Mouse (Mus musculus): ENCODE results near the gene Cyp2ab1. TPM values are rescaled to one million over a fixed set of nuclear protein-coding genes. Genes with fewer than 3 reads are reported as not detected.
"Not testable (repeated sequence)": the region's sequence is repeated elsewhere in the genome, so short reads cannot be mapped to it uniquely, and the experiment has no call there.

Cyp2ab1 gene
- polyA plus RNA-seq (2014; fragmentation: Nextera tagmentation; extraction: Ambion mirVana) = not detected in 2 replicates

DNA sequence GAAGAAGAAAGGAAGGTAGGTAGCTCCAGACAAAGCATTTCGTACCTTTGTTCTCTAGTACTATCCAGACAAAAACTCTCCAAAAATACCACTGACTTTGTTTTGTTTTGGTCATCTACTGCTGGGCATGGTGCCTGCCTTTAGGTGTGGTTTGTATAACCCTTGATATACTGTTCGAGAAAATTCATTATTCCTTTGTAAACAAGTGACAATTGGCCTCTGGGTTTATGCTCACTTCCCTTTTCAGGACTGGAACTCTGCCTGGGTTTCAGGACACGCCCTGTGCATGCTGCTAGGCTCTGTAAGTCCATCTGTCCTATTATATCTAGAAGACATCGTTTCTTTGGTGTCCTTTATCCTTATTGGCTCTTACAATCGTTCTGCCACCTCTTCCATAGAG, at the start of gene Cyp2ab1:
TSS of gene Cyp2ab1 (minus strand) at position 119 of the 400 bp plus-strand sequence.
- no peak within 1 kb of the TSS for H3K4me3 ChIP-seq (ENCODE audit: low read depth, low read length)
- H3K4me2 ChIP-seq = no peak within 1 kb of the TSS
- no peaks in the 10 kb centered on the region for H3K9me3 ChIP-seq (replicated peaks; ENCODE audit: control insufficient read depth, low read length)
- no peaks in the 10 kb centered on the region for H3K27me3 ChIP-seq (ENCODE audit: control insufficient read depth, insufficient read depth, low read length)
- no peaks in the 10 kb centered on the region for H3K36me3 ChIP-seq (ENCODE audit: control insufficient read depth, insufficient read depth, low read length)
- no peak for ATAC-seq (replicated peaks; ENCODE audit: insufficient number of reproducible peaks, low FRiP score, low TSS enrichment)
- H3K4me1 ChIP-seq (ENCODE audit: control insufficient read depth, insufficient read depth, low read length) = no peaks in the 10 kb centered on the region
- no peak within 1 kb of the TSS for H3K9ac ChIP-seq (ENCODE audit: low read depth, low read length)
- 67% methylated on average over 5 of the region's 5 CpGs for WGBS (ENCODE audit: insufficient replicate concordance)
- H3K27ac ChIP-seq (ENCODE audit: low read depth, low read length) = no peak within 1 kb of the TSS

DNA sequence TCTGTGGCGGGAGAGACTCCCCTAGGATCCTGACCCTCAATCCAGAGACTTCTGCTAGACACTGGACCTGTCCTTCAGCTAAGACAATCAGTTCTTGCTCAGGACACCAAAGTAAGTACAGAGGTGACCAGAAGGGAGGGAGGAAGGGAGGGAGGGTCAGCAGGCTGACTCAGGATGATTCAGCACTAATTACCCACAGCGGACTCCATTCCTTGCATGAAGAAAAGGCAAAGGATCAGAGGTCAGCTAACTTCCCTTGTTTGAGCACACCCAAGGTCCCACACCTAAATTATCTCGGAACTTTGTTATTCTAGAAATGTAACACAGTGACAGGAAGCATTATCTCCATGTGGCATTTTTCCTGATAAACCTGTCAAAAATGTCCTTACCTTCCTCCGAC, 46.5 kb upstream of the Cyp2ab1 start:
- peak overlapping the region; percentile 54 for H3K27ac ChIP-seq (ENCODE audit: low read depth, low read length)
- peak; percentile 78; the same call in 1 of the 2 replicates for ATAC-seq (replicated peaks; ENCODE audit: insufficient number of reproducible peaks, low FRiP score, low TSS enrichment)
- H3K36me3 ChIP-seq (ENCODE audit: control insufficient read depth, insufficient read depth, low read length) = peaks cover 17% of the 10 kb centered on the region
- H3K27me3 ChIP-seq (ENCODE audit: control insufficient read depth, insufficient read depth, low read length) = no peaks in the 10 kb centered on the region
- no peak overlapping the region for H3K4me2 ChIP-seq
- H3K9me3 ChIP-seq (replicated peaks; ENCODE audit: control insufficient read depth, low read length) = no peaks in the 10 kb centered on the region
- 35% methylated on average over 4 of the region's 4 CpGs for WGBS (ENCODE audit: insufficient replicate concordance)
- H3K9ac ChIP-seq (ENCODE audit: low read depth, low read length) = no peak overlapping the region
- peaks cover 3% of the 10 kb centered on the region; the same call in 1 of the 2 replicates for H3K4me1 ChIP-seq (ENCODE audit: control insufficient read depth, insufficient read depth, low read length)
- no peak overlapping the region for H3K4me3 ChIP-seq (ENCODE audit: low read depth, low read length)

DNA sequence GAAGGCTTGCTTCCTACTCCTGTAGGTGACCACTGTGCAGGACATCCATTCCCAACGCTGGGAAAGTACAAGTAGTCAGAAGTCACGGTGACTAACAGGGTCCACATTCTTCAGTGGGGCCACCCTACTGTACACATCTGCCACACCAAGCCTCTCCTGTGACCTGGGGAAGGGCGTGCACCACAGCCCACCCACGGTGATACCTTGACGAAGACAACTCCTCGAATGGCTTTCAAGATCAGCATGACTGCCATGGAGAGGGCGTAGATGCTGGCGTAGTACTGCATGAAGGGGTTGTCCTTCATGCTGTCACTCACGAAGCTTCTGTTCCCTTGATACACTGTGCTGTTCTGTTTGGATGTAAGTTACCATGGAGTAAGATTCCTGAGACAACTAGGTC, 43.0 kb upstream of the Cyp2ab1 start:
- WGBS (ENCODE audit: insufficient replicate concordance) = 88% methylated on average over 9 of the region's 9 CpGs
- H3K9ac ChIP-seq (ENCODE audit: low read depth, low read length) = no peak overlapping the region
- no peak for ATAC-seq (replicated peaks; ENCODE audit: insufficient number of reproducible peaks, low FRiP score, low TSS enrichment)

DNA sequence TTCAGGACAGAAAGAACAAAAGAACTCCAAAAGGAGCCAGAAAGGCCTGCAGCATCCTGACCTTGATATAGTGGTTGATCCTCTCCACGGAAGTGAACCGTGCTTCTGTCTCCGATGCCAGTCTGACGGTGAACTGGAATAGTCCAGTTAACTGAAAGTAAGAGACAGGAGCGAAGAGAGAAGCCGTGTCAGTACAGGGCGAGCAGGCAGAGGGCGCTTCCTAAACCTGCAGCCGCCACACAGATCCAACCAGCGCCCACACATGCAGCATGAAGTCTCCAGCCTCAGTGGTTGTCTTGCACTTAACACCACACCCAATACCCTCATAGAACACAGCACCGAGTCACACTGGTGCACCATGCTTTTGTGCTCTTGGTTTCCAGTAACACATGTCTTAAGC, 36.9 kb upstream of the Cyp2ab1 start:
- ATAC-seq (replicated peaks; ENCODE audit: insufficient number of reproducible peaks, low FRiP score, low TSS enrichment) = no peak
- Histone ChIP-seq H3K9me3 (replicated peaks; ENCODE audit: control insufficient read depth, low read length) (no peaks in the 10 kb centered on the region), H3K4me1 (ENCODE audit: control insufficient read depth, insufficient read depth, low read length) (no peaks in the 10 kb centered on the region), H3K27me3 (ENCODE audit: control insufficient read depth, insufficient read depth, low read length) (no peaks in the 10 kb centered on the region), H3K4me3 (ENCODE audit: low read depth, low read length) (no peak overlapping the region), H3K9ac (ENCODE audit: low read depth, low read length) (no peak overlapping the region), H3K36me3 (ENCODE audit: control insufficient read depth, insufficient read depth, low read length) (peaks cover 22% of the 10 kb centered on the region), H3K4me2 (no peak overlapping the region), H3K27ac (ENCODE audit: low read depth, low read length) (no peak overlapping the region)
- WGBS (ENCODE audit: insufficient replicate concordance) = 87% methylated on average over 11 of the region's 11 CpGs

More for the DNA sequence above, 43.0 kb upstream of the Cyp2ab1 start:
- H3K4me3 ChIP-seq (ENCODE audit: low read depth, low read length) = no peak overlapping the region
- H3K4me1 ChIP-seq (ENCODE audit: control insufficient read depth, insufficient read depth, low read length) = peaks cover 3% of the 10 kb centered on the region; the same call in 1 of the 2 replicates
- H3K36me3 ChIP-seq (ENCODE audit: control insufficient read depth, insufficient read depth, low read length) = peaks cover 26% of the 10 kb centered on the region
- H3K27me3 ChIP-seq (ENCODE audit: control insufficient read depth, insufficient read depth, low read length) = no peaks in the 10 kb centered on the region
- no peak overlapping the region for H3K4me2 ChIP-seq
- no peak overlapping the region for H3K27ac ChIP-seq (ENCODE audit: low read depth, low read length)
- no peaks in the 10 kb centered on the region for H3K9me3 ChIP-seq (replicated peaks; ENCODE audit: control insufficient read depth, low read length)

DNA sequence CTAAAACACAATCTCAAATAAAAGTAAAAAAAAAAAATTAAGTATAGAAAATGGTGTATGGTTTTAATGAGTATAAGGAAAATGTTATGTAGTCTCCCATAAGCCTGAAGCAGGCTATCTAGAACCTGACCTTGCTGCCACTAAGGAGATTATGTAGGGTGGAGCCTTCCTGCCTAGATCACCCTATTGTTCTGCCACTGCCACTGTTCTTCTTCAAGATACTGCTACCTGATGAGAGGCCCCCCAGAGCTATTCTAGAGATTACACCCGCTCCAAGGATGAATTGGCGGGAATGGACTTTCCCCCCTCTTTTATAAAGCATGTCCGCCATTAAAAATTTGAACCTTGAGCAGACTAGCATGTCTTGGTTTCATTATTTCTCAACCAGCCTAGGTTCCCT, 36.3 kb upstream of the Cyp2ab1 start:
- not testable (repeated sequence) for H3K27me3 ChIP-seq (ENCODE audit: control insufficient read depth, insufficient read depth, low read length); H3K4me3 ChIP-seq (ENCODE audit: low read depth, low read length); H3K4me2 ChIP-seq; ATAC-seq (replicated peaks; ENCODE audit: insufficient number of reproducible peaks, low FRiP score, low TSS enrichment); H3K9ac ChIP-seq (ENCODE audit: low read depth, low read length); H3K9me3 ChIP-seq (replicated peaks; ENCODE audit: control insufficient read depth, low read length); H3K27ac ChIP-seq (ENCODE audit: low read depth, low read length); H3K4me1 ChIP-seq (ENCODE audit: control insufficient read depth, insufficient read depth, low read length)
- 76% methylated on average over 3 of the region's 3 CpGs for WGBS (ENCODE audit: insufficient replicate concordance)
- peaks cover 23% of the 10 kb centered on the region for H3K36me3 ChIP-seq (ENCODE audit: control insufficient read depth, insufficient read depth, low read length)

DNA sequence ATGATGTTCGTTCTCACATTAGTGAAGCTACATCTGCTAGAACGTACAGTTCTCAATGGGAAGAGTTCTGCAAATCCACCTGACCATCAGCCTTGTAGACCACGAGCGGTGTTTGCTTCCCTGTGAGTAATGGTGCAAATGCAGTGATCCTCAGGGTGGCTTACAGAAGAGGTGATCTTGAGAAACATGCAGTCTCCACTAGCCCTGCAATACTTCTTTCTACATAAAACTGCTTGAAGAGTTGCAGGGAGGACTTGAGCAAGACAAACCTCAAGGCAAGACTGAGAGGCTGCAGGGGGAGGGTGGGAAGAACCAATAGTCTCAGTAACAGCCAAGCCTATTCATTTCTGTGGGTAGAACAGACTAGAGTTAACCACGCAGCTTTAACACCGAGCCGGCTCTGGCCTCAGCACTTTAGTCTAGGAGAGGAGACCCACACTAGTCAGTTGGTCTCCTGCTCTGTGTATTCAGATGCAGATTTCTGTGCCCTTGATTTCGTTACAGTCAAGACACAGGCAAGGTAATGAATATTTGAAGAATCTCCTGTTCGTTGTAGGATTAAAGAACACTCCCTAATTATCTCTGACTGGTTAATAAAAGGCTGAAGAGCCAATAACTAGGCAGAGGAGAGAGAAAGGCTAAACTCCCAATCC, 34.6 kb upstream of the Cyp2ab1 start:
- Histone ChIP-seq H3K36me3 (ENCODE audit: control insufficient read depth, insufficient read depth, low read length) (peaks cover 19% of the 10 kb centered on the region), H3K27ac (ENCODE audit: low read depth, low read length) (no peak overlapping the region), H3K27me3 (ENCODE audit: control insufficient read depth, insufficient read depth, low read length) (no peaks in the 10 kb centered on the region), H3K9me3 (replicated peaks; ENCODE audit: control insufficient read depth, low read length) (no peaks in the 10 kb centered on the region), H3K9ac (ENCODE audit: low read depth, low read length) (no peak overlapping the region), H3K4me2 (no peak overlapping the region), H3K4me1 (ENCODE audit: control insufficient read depth, insufficient read depth, low read length) (no peaks in the 10 kb centered on the region), H3K4me3 (ENCODE audit: low read depth, low read length) (no peak overlapping the region)
- WGBS (ENCODE audit: insufficient replicate concordance) = 87% methylated on average over 9 of the region's 9 CpGs
- no peak for ATAC-seq (replicated peaks; ENCODE audit: insufficient number of reproducible peaks, low FRiP score, low TSS enrichment)

DNA sequence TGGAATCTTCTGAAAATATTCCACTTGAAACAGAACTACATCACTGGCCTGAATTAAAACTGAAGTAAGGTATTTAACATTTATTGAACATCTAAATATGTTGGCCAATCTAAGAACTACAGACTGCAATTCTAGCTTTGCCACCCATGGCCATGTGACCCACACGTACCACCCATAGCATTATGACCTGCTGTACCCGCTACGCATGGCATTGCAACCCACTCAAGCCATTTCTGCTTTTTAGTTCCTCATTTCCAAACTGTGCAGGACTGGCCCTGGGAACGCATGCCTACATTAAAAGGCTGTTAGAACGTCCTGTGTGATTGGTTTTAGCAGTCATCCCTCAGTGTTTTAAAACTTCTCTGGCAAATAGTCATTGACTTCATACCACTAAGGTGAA, 32.6 kb upstream of the Cyp2ab1 start:
- H3K36me3 ChIP-seq (ENCODE audit: control insufficient read depth, insufficient read depth, low read length) = peaks cover 11% of the 10 kb centered on the region; the same call in 1 of the 2 replicates

DNA sequence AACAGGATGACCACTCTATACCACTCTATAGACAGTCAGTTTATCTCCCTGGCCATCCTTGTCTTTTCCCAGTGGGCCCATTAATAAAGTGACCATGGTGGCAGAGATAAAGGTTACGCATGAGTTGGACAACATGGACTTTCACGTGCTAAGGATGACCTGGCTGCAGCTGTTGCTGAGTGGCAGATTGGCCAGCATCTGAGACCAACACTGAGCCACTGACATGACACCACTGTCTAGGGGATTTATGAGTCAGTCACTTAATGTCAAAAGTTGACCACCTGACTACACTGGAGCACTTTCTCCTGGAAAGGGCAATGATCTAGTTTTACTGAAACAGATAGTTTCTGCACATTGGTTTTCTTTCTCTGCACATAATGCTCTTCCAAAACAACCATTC, 29.6 kb upstream of the Cyp2ab1 start:
- H3K27me3 ChIP-seq (ENCODE audit: control insufficient read depth, insufficient read depth, low read length) = no peaks in the 10 kb centered on the region
- no peak for ATAC-seq (replicated peaks; ENCODE audit: insufficient number of reproducible peaks, low FRiP score, low TSS enrichment)
- no peak overlapping the region for H3K27ac ChIP-seq (ENCODE audit: low read depth, low read length)
- H3K9me3 ChIP-seq (replicated peaks; ENCODE audit: control insufficient read depth, low read length) = no peaks in the 10 kb centered on the region
- H3K4me2 ChIP-seq = no peak overlapping the region
- no peaks in the 10 kb centered on the region for H3K4me1 ChIP-seq (ENCODE audit: control insufficient read depth, insufficient read depth, low read length)
- no peak overlapping the region for H3K4me3 ChIP-seq (ENCODE audit: low read depth, low read length)
- H3K9ac ChIP-seq (ENCODE audit: low read depth, low read length) = no peak overlapping the region
- 82% methylated on average over 2 of the region's 2 CpGs for WGBS (ENCODE audit: insufficient replicate concordance)
- peaks cover 14% of the 10 kb centered on the region for H3K36me3 ChIP-seq (ENCODE audit: control insufficient read depth, insufficient read depth, low read length)

More for the DNA sequence above, 32.6 kb upstream of the Cyp2ab1 start:
- Histone ChIP-seq H3K4me1 (ENCODE audit: control insufficient read depth, insufficient read depth, low read length) (no peaks in the 10 kb centered on the region), H3K9me3 (replicated peaks; ENCODE audit: control insufficient read depth, low read length) (no peaks in the 10 kb centered on the region), H3K27ac (ENCODE audit: low read depth, low read length) (no peak overlapping the region), H3K4me3 (ENCODE audit: low read depth, low read length) (no peak overlapping the region), H3K27me3 (ENCODE audit: control insufficient read depth, insufficient read depth, low read length) (no peaks in the 10 kb centered on the region), H3K4me2 (no peak overlapping the region), H3K9ac (ENCODE audit: low read depth, low read length) (no peak overlapping the region)
- ATAC-seq (replicated peaks; ENCODE audit: insufficient number of reproducible peaks, low FRiP score, low TSS enrichment) = no peak
- WGBS (ENCODE audit: insufficient replicate concordance) = 92% methylated on average over 5 of the region's 5 CpGs

DNA sequence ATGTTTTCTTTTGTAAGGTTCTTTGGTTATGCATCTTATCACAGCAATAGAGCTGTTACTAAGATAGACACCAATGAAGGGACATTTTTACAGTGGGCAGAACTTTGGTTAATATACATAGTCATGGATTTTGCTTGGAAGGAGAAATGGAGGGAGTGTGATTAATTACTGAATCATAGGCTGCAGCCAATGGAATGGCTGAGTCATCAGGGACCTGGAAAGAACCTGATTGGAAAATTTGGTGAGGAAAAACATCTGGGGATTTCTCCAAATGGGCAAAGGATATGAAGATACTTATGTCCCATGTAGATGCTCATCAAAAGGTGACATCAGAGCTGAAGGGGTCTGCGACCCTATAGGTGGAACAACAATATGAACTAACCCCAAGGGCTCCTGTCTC, 28.8 kb upstream of the Cyp2ab1 start:
- no peak for ATAC-seq (replicated peaks; ENCODE audit: insufficient number of reproducible peaks, low FRiP score, low TSS enrichment)
- Histone ChIP-seq H3K27me3 (ENCODE audit: control insufficient read depth, insufficient read depth, low read length) (no peaks in the 10 kb centered on the region), H3K4me3 (ENCODE audit: low read depth, low read length) (no peak overlapping the region), H3K9ac (ENCODE audit: low read depth, low read length) (no peak overlapping the region), H3K27ac (ENCODE audit: low read depth, low read length) (no peak overlapping the region), H3K36me3 (ENCODE audit: control insufficient read depth, insufficient read depth, low read length) (peaks cover 9% of the 10 kb centered on the region), H3K4me1 (ENCODE audit: control insufficient read depth, insufficient read depth, low read length) (no peaks in the 10 kb centered on the region), H3K9me3 (replicated peaks; ENCODE audit: control insufficient read depth, low read length) (no peaks in the 10 kb centered on the region), H3K4me2 (no peak overlapping the region)
- WGBS (ENCODE audit: insufficient replicate concordance) = 88% methylated on average over 1 of the region's 1 CpGs
